Mouse (Mus musculus) forebrain, postnatal 0 days (tissue): Measurements from ENCODE around the gene Spc25. TPM values are rescaled to one million over a fixed set of nuclear protein-coding genes. Genes with fewer than 3 reads are reported as not detected.

Experiments used
- ATAC-seq: fragments of 200-750 bp; cut with Nextera tagmentation; 2 replicates; pipeline ENCODE4 v1.8.0; 2017; ENCODE audit warnings: mild to moderate bottlenecking, moderate library complexity
- DNase-seq: peaks from one replicate; pipeline ENCODE4 v3.0.0-alpha.2; 2015
- H3K27ac ChIP-seq: fragments of 300-500 bp; sonication (generic); 2 replicates; pipeline ENCODE4 v1.5.1; 2014; ENCODE audit warnings: low read depth, mild to moderate bottlenecking, antibody characterized with exemption, low read length, moderate library complexity, mixed read lengths
- H3K27me3 ChIP-seq: fragments of 300-500 bp; sonication (generic); 2 replicates; pipeline ENCODE4 v1.6.1; 2014; ENCODE audit warnings: mild to moderate bottlenecking, low read length, mixed read lengths; ENCODE audit not compliant: insufficient read depth
- H3K36me3 ChIP-seq: fragments of 300-500 bp; sonication (generic); 2 replicates; pipeline ENCODE4 v1.6.1; 2014; ENCODE audit warnings: mild to moderate bottlenecking, moderate library complexity; ENCODE audit not compliant: insufficient read depth
- H3K4me1 ChIP-seq: fragments of 300-500 bp; sonication (generic); 2 replicates; pipeline ENCODE4 v1.6.1; 2014; ENCODE audit warnings: antibody characterized with exemption; ENCODE audit not compliant: insufficient read depth
- H3K4me2 ChIP-seq: fragments of 300-500 bp; sonication (generic); 2 replicates; pipeline ENCODE4 v1.6.1; 2014; ENCODE audit warnings: low read depth, mild to moderate bottlenecking, moderate library complexity
- H3K4me3 ChIP-seq: fragments of 300-500 bp; sonication (generic); 2 replicates; pipeline ENCODE4 v1.5.1; 2014; ENCODE audit warnings: low read depth, low read length, mixed read lengths
- H3K9ac ChIP-seq: fragments of 300-500 bp; sonication (generic); 2 replicates; pipeline ENCODE4 v1.6.1; 2014; ENCODE audit warnings: mild to moderate bottlenecking
- H3K9me3 ChIP-seq: fragments of 300-500 bp; sonication (generic); 2 replicates; pipeline ENCODE4 v1.6.1; 2016; ENCODE audit warnings: low read length
- CTCF ChIP-seq: sonication (generic); IDR thresholded peaks from 2 replicates; pipeline ENCODE4 v1.5.1; 2016; ENCODE audit warnings: antibody characterized with exemption, control low read depth, low read depth
- WGBS: fragments of 180-500 bp; shearing (Covaris S2); extraction: QIAGEN DNeasy Blood & Tissue Kit; methylation state at CpG from one replicate; pipeline ENCODE4 v1.1.7; 2014; 5-methylcytosine and 5-hydroxymethylcytosine counted together
- polyA plus RNA-seq: library from polyadenylated mRNA; unstranded; fragments of >200 nt; fragmentation: Nextera tagmentation; extraction: Ambion mirVana; gene quantifications from 2 replicates; pipeline ENCODE4 v1.2.1, GENCODE M21; 2015
- total RNA-seq: library from RNA; depleted of rRNA; stranded (reverse); fragments of >200 nt; gene quantifications from 2 replicates; pipeline ENCODE4 v1.2.3, GENCODE M21; 2014; rRNA removed

Spc25 gene
- total RNA-seq (6.5 and 10.5 TPM in 2 replicates), polyA plus RNA-seq (21.3 and 26.5 TPM in 2 replicates)

DNA sequence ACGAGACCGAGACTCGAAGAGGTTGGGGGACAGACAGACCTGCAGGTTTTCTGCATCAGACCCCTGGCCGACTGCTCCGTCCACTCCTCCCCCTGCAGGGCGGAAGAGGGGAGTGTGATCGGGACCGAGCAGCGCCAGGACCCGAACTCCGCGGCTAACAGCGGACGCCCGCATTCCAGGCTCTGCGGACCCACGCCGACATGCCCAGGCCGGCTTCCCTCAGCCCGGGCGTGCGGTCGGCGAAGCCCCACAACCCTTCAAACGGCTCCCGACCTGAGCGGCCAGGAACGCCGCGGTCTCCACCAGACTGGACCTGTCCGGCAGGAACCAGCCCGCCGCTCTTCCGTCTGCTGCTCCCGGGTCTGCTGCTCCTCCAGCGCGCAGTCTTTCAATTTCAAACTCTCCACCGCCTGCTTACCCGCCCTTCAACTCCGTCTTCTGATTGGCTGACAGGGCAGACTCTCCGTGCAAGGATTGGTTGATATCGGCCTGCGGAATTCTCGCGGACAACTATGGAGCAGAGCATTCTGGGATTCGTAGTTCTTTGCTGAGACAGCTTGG is at the start of gene Spc25:
Gene Spc25 (minus strand): TSS at position 404 of the 561 bp plus-strand sequence.
- peak; percentile 100 for ATAC-seq
- no peaks in the 10 kb centered on the region for H3K36me3 ChIP-seq
- no peaks in the 10 kb centered on the region for H3K9me3 ChIP-seq
- TF ChIP-seq CTCF, result peak; percentile 31
- no peak within 1 kb of the TSS for H3K27ac ChIP-seq
- peak within 1 kb of the TSS; percentile 33; the same call in 1 of the 2 replicates for H3K9ac ChIP-seq
- DNase-seq, result peak; percentile 93
- under 1% methylated on average over 44 of the region's 46 CpGs for WGBS
- no peaks in the 10 kb centered on the region for H3K4me1 ChIP-seq
- H3K27me3 ChIP-seq, result no peaks in the 10 kb centered on the region
- H3K4me3 ChIP-seq, result peak within 1 kb of the TSS; percentile 56
- peak within 1 kb of the TSS; percentile 92 for H3K4me2 ChIP-seq

DNA sequence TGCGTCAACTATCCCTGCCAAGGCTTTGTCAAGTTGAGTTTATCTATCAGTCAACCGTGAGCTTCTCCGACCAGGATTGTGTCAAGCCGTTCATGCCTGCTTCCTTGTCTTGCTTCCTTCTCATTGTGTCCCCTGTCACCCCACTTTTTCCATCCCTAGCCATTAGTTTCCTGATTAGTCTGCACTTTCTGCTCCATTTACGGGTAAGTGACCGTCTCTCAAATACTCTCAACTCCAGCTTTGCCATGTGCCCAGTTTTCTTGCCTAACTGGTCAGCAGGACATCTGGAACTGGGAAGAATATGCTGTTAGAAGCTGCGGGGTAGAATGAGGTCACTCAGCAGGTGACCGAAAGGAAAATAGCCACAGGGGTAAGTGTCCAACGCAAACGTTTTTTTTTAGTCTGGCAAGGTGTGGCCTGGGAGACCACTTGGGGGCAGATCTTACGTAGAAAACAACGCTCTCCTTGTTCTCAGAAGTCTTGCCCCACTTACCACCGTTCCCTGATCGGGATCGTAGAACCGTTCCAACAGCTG is 42.3 kb upstream of the Spc25 start:
- Histone ChIP-seq H3K36me3 (no peaks in the 10 kb centered on the region), H3K9ac (no peak overlapping the region), H3K4me2 (no peak overlapping the region), H3K27me3 (no peaks in the 10 kb centered on the region), H3K4me3 (no peak overlapping the region), H3K4me1 (peaks cover 9% of the 10 kb centered on the region; the same call in 1 of the 2 replicates), H3K27ac (no peak overlapping the region), H3K9me3 (no peaks in the 10 kb centered on the region)
- DNase-seq, result no peak
- 48% methylated on average over 16 of the region's 16 CpGs for WGBS
- TF ChIP-seq CTCF, result no peak
- ATAC-seq, result no peak

DNA sequence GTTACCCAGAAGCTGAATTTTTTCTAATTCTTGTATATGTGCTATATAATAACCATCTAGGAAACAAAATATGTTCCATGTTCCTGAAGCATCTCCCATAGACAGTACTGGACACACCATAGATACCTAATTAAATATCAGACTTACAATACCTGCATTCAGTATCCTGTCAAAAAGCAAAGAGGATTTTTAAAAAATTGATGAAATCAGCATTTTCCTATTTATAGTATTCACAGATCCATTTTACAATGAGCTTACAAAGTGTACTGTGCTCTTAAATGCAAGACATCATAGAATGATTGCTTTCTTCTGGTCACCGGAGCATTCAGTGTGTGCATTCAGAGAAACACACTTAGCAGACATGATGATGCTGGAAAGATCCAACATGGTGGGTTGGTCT is 41.1 kb upstream of the Spc25 start:
- ATAC-seq, result no peak
- peaks cover 9% of the 10 kb centered on the region; the same call in 1 of the 2 replicates for H3K4me1 ChIP-seq
- TF ChIP-seq CTCF, result no peak
- no peaks in the 10 kb centered on the region for H3K27me3 ChIP-seq
- no peak overlapping the region for H3K27ac ChIP-seq
- no peaks in the 10 kb centered on the region for H3K9me3 ChIP-seq
- no peak overlapping the region for H3K9ac ChIP-seq
- whole genome bisulfite sequencing, result 91% methylated on average over 1 of the region's 1 CpGs
- H3K4me3 ChIP-seq, result no peak overlapping the region
- no peaks in the 10 kb centered on the region for H3K36me3 ChIP-seq
- H3K4me2 ChIP-seq, result no peak overlapping the region
- no peak for DNase-seq

DNA sequence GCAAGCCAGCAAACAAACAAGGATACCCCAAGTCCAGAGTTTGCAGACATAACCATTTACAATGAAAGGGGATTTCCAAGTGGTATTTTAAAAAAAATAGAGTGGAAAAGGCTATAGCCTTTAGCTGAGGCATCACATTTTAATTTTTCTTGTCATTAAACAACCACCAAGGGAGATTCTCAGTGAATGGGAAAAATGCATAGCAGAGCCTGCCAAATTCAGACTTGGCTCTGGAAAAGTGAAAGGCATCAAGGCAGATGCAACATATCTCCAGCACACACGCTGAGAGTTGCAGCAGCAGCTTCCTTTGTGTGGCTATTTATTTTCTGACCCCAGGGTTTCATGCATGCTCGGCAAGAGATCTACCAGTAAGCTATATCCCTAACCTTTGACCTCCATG is 38.9 kb upstream of the Spc25 start:
- DNase-seq, result peak; percentile 63
- no peak for TF ChIP-seq CTCF
- 8% methylated on average over 2 of the region's 2 CpGs for WGBS
- Histone ChIP-seq H3K36me3 (no peaks in the 10 kb centered on the region), H3K9me3 (no peaks in the 10 kb centered on the region), H3K4me2 (no peak overlapping the region), H3K4me3 (no peak overlapping the region), H3K27me3 (no peaks in the 10 kb centered on the region), H3K9ac (no peak overlapping the region), H3K4me1 (peaks cover 9% of the 10 kb centered on the region; the same call in 1 of the 2 replicates), H3K27ac (no peak overlapping the region)
- ATAC-seq, result no peak

DNA sequence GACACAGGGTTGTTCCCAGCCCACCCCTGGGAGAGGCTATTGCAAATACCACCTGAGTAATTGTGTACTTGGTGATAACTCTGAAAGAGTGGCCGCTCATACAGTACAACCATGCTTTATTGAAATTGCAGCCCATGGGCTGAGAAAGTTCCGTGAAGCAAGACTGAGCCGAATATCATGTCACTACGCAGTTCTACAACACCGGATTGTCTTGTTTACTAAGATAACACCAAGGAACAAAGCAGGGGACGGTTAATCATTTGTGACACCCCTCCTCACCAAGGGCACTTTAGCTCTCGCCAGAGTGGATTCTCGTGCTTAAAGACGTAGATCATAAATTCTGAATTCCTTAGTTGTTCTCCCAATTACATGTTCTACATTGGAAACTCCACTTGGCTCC is 33.3 kb upstream of the Spc25 start:
- no peak for DNase-seq
- no peaks in the 10 kb centered on the region for H3K9me3 ChIP-seq
- no peak overlapping the region for H3K27ac ChIP-seq
- ATAC-seq, result no peak
- TF ChIP-seq CTCF, result no peak
- H3K4me2 ChIP-seq, result no peak overlapping the region
- no peaks in the 10 kb centered on the region for H3K36me3 ChIP-seq
- no peaks in the 10 kb centered on the region for H3K27me3 ChIP-seq
- H3K4me1 ChIP-seq, result no peaks in the 10 kb centered on the region
- WGBS, result 95% methylated on average over 9 of the region's 9 CpGs
- no peak overlapping the region for H3K4me3 ChIP-seq
- H3K9ac ChIP-seq, result no peak overlapping the region

DNA sequence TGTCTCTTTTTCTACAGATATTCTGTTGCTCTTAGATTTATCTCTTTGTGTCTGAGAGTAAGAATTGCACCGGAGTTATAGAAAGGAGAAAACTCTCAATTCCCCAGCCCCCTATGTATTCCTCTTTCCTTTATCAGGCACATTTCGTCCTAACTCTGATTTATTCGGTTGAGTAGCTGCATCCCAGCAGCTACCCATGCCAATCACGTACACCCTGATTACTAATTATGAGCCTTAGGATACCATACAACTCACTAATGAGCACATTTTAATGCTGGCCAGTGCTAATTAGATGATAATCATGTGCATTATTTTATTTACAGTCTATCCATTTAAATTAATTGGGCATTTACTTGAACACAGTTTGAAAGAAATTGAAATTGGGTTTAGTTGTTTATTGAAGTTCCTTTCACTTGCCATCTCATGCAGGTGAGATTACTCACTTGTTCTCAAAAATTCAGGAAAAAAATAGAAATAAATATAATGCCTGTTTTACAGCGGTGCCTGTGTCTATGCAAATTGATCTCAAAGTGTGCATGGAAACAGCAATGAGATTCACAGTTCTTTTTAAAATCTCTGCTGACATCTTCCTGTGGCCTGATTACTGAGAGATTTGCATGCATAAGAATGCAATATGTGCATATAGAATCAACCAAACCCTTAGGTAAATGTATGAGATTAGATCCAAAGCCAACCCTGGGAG is 29.1 kb upstream of the Spc25 start:
- no peak for DNase-seq
- Histone ChIP-seq H3K36me3 (no peaks in the 10 kb centered on the region), H3K27ac (no peak overlapping the region), H3K9ac (no peak overlapping the region), H3K4me2 (no peak overlapping the region), H3K4me3 (no peak overlapping the region), H3K27me3 (no peaks in the 10 kb centered on the region), H3K9me3 (no peaks in the 10 kb centered on the region), H3K4me1 (no peaks in the 10 kb centered on the region)
- TF ChIP-seq CTCF, result no peak
- WGBS, result 15% methylated on average over 5 of the region's 5 CpGs
- ATAC-seq, result peak; percentile 51; the same call in 1 of the 2 replicates

DNA sequence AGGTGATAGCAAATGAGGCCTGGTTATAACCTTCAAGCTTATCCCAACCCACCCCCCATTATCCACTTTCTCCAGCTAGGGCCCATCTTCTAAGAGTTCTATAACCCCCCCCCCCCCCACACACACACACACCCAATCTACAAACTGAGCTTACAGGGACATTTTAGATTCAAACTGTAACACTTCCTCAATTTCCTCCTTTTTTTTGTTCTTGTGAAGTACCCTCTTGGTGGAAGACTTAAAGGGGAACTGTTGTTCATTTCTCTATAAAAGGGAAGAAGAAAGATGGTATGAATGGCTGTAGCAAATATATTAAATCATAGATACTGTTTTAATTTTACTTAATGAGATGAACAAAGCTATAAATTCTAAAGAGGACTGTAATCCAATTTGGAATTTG is 26.1 kb upstream of the Spc25 start:
- H3K9ac ChIP-seq, result no peak overlapping the region
- H3K36me3 ChIP-seq, result no peaks in the 10 kb centered on the region
- H3K27me3 ChIP-seq, result no peaks in the 10 kb centered on the region
- H3K27ac ChIP-seq, result no peak overlapping the region
- no peak overlapping the region for H3K4me3 ChIP-seq
- no peaks in the 10 kb centered on the region for H3K4me1 ChIP-seq
- no peak for TF ChIP-seq CTCF
- ATAC-seq (no peak), DNase-seq (no peak)
- no peaks in the 10 kb centered on the region for H3K9me3 ChIP-seq
- no peak overlapping the region for H3K4me2 ChIP-seq
